Mouse (Mus musculus) liver, embryonic 11.5 days (tissue): Measurements from ENCODE around the gene Gm9837. TPM values are rescaled to one million over a fixed set of nuclear protein-coding genes. Genes with fewer than 3 reads are reported as not detected.

ENCODE experiments used
- ATAC-seq: fragments of 200-750 bp; cut with Nextera tagmentation; replicated peaks from 2 replicates; pipeline ENCODE4 v1.8.0; 2017; ENCODE audit warnings: moderate number of reproducible peaks, mild to moderate bottlenecking, moderate TSS enrichment, moderate library complexity; ENCODE audit not compliant: low FRiP score
- DNase-seq: peaks from one replicate; pipeline ENCODE4 v3.0.0-alpha.2; 2017; ENCODE audit warnings: low spot score
- H3K27ac ChIP-seq: fragments of 300-500 bp; sonication (generic); 2 replicates; pipeline ENCODE4 v1.5.1; 2014; ENCODE audit warnings: mild to moderate bottlenecking, low read depth, low read length, control low read depth
- H3K27me3 ChIP-seq: fragments of 300-500 bp; sonication (generic); replicated peaks from 2 replicates; pipeline ENCODE4 v1.6.1; 2014; ENCODE audit warnings: low read length, mixed read lengths; ENCODE audit not compliant: control insufficient read depth, insufficient read depth
- H3K36me3 ChIP-seq: fragments of 300-500 bp; sonication (generic); 2 replicates; pipeline ENCODE4 v1.6.1; 2014; ENCODE audit warnings: mild to moderate bottlenecking, low read length, moderate library complexity, mixed read lengths; ENCODE audit not compliant: control insufficient read depth, insufficient read depth
- H3K4me1 ChIP-seq: fragments of 300-500 bp; sonication (generic); replicated peaks from 2 replicates; pipeline ENCODE4 v1.6.1; 2014; ENCODE audit warnings: low read length, mixed read lengths; ENCODE audit not compliant: control insufficient read depth, insufficient read depth
- H3K4me2 ChIP-seq: fragments of 300-500 bp; sonication (generic); 2 replicates; pipeline ENCODE4 v1.6.1; 2014; ENCODE audit warnings: mild to moderate bottlenecking, control low read depth, moderate library complexity
- H3K4me3 ChIP-seq: fragments of 300-500 bp; sonication (generic); 2 replicates; pipeline ENCODE4 v1.5.1; 2014; ENCODE audit warnings: low read depth, low read length, control low read depth
- H3K9ac ChIP-seq: fragments of 300-500 bp; sonication (generic); 2 replicates; pipeline ENCODE4 v1.6.1; 2014; ENCODE audit warnings: low read depth, low read length, control low read depth
- H3K9me3 ChIP-seq: fragments of 300-500 bp; sonication (generic); 2 replicates; pipeline ENCODE4 v1.6.1; 2016; ENCODE audit warnings: low read length, inconsistent platforms, mixed read lengths; ENCODE audit not compliant: control insufficient read depth
- WGBS: fragments of 180-500 bp; shearing (Covaris S2); extraction: QIAGEN DNeasy Blood & Tissue Kit; methylation state at CpG from one replicate; pipeline ENCODE4 v1.1.7; 2014; 5-methylcytosine and 5-hydroxymethylcytosine counted together
- polyA plus RNA-seq: library from polyadenylated mRNA; unstranded; fragments of >200 nt; fragmentation: Nextera tagmentation; extraction: Ambion mirVana; gene quantifications from 2 replicates; pipeline ENCODE4 v1.2.1, GENCODE M21; 2014

Gene Gm9837
- polyA plus RNA-seq, 1 experiment from 2014 or later, result not detected

GRCm38 (mm10) chr11:53481088-53481730, 10.9 kb upstream of the Gm9837 start:
- Histone ChIP-seq H3K4me1 (peaks cover 33% of the 10 kb centered on the region), H3K9ac (peak overlapping the region; percentile 13; the same call in 1 of the 2 replicates), H3K36me3 (no peaks in the 10 kb centered on the region), H3K4me3 (no peak overlapping the region), H3K9me3 (no peaks in the 10 kb centered on the region), H3K27ac (peak overlapping the region; percentile 77), H3K27me3 (peaks cover 37% of the 10 kb centered on the region), H3K4me2 (peak overlapping the region; percentile 92)
- 48% methylated on average over 4 of the region's 4 CpGs for WGBS
- no peak for DNase-seq
- ATAC-seq, result peak; percentile 83

GRCm38 (mm10) chr11:53479783-53480301, 9.6 kb upstream of the Gm9837 start, which contains the start of the genes Gm9945 and Sowaha:
Gene Gm9945 (plus strand): TSS chr11:53480166.
Gene Sowaha (minus strand): TSS chr11:53480274.
- WGBS, result 3% methylated on average over 40 of the region's 40 CpGs
- peak within 1 kb of the TSS; percentile 40; the same call in 1 of the 2 replicates for H3K27ac ChIP-seq
- peak within 1 kb of the TSS; percentile 92 for H3K4me2 ChIP-seq
- H3K9me3 ChIP-seq, result no peaks in the 10 kb centered on the region
- H3K9ac ChIP-seq, result peak within 1 kb of the TSS; percentile 10
- no peaks in the 10 kb centered on the region for H3K36me3 ChIP-seq
- peaks cover 49% of the 10 kb centered on the region for H3K27me3 ChIP-seq
- 0 out of 2 replicates have a peak, but pooled peaks have one; percentile 22 for ATAC-seq
- DNase-seq, result peak; percentile 59
- H3K4me3 ChIP-seq, result peak within 1 kb of the TSS; percentile 62
- peaks cover 33% of the 10 kb centered on the region for H3K4me1 ChIP-seq

DNA sequence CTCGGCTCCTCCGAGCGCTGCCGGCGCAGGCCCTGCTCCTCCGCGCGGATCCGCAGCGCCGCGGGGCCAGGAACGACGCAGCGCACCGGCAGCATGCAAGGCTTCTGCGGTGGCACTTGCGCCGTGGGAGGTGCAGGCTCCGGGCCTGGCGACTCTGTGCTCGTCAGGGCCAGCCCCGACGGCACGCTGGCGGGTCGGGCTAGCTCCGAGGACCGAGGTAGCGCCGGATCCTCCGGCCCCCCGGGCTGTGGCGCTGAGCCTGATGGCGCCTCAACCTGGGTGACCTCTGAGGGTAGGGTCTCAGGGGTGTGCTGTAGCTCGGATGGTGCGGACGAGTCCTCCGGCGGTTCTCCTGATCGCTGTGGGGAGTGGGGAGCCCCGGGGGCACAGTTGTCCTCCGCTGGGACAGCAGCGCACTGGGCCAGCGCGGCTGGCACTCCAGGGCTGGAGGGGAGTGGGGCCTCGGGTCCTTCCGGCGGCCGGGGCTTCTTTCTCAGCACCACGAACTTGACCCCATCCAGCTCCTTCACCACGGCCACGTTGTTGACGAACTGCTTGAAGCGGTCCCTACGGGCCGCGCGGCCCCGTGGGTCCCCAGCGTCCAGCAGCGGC, 9.0 kb upstream of the Gm9837 start:
- Histone ChIP-seq H3K9me3 (no peaks in the 10 kb centered on the region), H3K4me1 (peaks cover 33% of the 10 kb centered on the region), H3K4me2 (peak overlapping the region; percentile 92), H3K27ac (no peak overlapping the region), H3K36me3 (no peaks in the 10 kb centered on the region), H3K27me3 (peaks cover 54% of the 10 kb centered on the region), H3K4me3 (peak overlapping the region; percentile 62), H3K9ac (peak overlapping the region; percentile 10)
- WGBS, result 2% methylated on average over 62 of the region's 62 CpGs
- DNase-seq (peak; percentile 56), ATAC-seq (no peak)

GRCm38 (mm10) chr11:53478383-53479170, 8.3 kb upstream of the Gm9837 start:
- H3K9ac ChIP-seq, result peak overlapping the region; percentile 10
- no peaks in the 10 kb centered on the region for H3K9me3 ChIP-seq
- H3K36me3 ChIP-seq, result no peaks in the 10 kb centered on the region
- no peak overlapping the region for H3K27ac ChIP-seq
- no peak for ATAC-seq
- peak overlapping the region; percentile 62 for H3K4me3 ChIP-seq
- H3K4me1 ChIP-seq, result peaks cover 30% of the 10 kb centered on the region
- H3K27me3 ChIP-seq, result peaks cover 61% of the 10 kb centered on the region
- peak overlapping the region; percentile 92 for H3K4me2 ChIP-seq
- DNase-seq, result no peak
- WGBS, result 6% methylated on average over 76 of the region's 79 CpGs

GRCm38 (mm10) chr11:53477833-53478232, 7.6 kb upstream of the Gm9837 start:
- Histone ChIP-seq H3K4me1 (peaks cover 26% of the 10 kb centered on the region), H3K27me3 (peaks cover 69% of the 10 kb centered on the region), H3K27ac (no peak overlapping the region), H3K36me3 (no peaks in the 10 kb centered on the region), H3K9ac (no peak overlapping the region), H3K4me3 (no peak overlapping the region), H3K4me2 (peak overlapping the region; percentile 92), H3K9me3 (no peaks in the 10 kb centered on the region)
- DNase-seq, result no peak
- ATAC-seq, result no peak
- 36% methylated on average over 7 of the region's 7 CpGs for WGBS

DNA sequence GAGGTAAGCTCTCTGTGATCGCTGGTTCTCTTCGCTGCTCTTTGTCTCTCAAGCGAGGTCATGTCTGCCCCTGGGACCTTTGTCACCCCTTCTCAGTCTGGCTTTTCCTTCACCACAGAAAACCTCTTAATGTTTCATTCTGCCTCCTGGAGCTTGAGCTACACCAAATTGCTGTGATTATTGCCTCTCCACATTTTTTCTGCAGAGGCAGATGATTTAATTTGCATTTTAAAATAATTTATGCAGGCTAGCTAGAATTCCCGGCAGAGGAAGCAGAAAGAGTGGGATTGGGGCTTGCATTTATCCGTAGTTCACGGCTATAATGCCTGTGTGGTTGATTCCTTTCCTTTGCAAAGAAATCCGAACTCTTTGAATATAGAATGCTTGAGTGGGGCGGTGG, 5.3 kb upstream of the Gm9837 start:
- Histone ChIP-seq H3K27me3 (peaks cover 87% of the 10 kb centered on the region), H3K9ac (no peak overlapping the region), H3K4me2 (no peak overlapping the region), H3K9me3 (no peaks in the 10 kb centered on the region), H3K4me3 (no peak overlapping the region), H3K4me1 (peaks cover 20% of the 10 kb centered on the region), H3K36me3 (no peaks in the 10 kb centered on the region), H3K27ac (no peak overlapping the region)
- no peak for DNase-seq
- WGBS, result 39% methylated on average over 8 of the region's 8 CpGs
- no peak for ATAC-seq

DNA sequence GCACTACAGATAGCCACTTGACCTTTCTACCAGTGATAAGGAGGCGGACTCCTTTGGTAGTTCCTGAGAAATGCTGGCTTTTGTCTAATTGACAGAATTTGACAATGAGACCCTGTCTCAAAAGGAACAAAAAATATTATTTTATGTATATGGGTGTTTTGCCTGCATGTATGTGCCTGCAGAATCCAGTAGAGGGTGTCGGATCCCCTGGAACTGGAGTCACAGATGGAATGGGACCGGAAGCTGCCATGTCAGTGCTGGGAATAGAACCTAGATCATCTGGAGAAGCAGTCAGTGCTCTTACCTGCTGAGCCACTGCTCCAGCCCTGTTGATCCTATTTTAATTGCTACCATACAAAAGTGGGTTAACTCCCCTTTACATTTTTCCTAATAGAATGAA, 2.4 kb upstream of the Gm9837 start:
- no peak for ATAC-seq

GRCm38 (mm10) chr11:53469294-53469967, 848 bp downstream of the Gm9837 start:
- Histone ChIP-seq H3K27ac (no peak overlapping the region), H3K27me3 (peaks cover 82% of the 10 kb centered on the region), H3K9ac (no peak overlapping the region), H3K4me2 (no peak overlapping the region; the same call in 1 of the 2 replicates), H3K4me3 (no peak overlapping the region), H3K36me3 (no peaks in the 10 kb centered on the region), H3K4me1 (0 out of 2 replicates have a peak, but pooled peaks cover 2% of the 10 kb centered on the region), H3K9me3 (no peaks in the 10 kb centered on the region)
- DNase-seq (no peak), ATAC-seq (no peak; the same call in 1 of the 2 replicates)
- 46% methylated on average over 16 of the region's 16 CpGs for WGBS

More for the DNA sequence above, 2.4 kb upstream of the Gm9837 start:
- H3K9ac ChIP-seq, result no peak overlapping the region
- no peak overlapping the region for H3K4me3 ChIP-seq
- no peaks in the 10 kb centered on the region for H3K9me3 ChIP-seq
- DNase-seq, result no peak
- WGBS, result 68% methylated on average over 3 of the region's 3 CpGs
- H3K4me1 ChIP-seq, result no peaks in the 10 kb centered on the region
- no peak overlapping the region for H3K27ac ChIP-seq
- H3K4me2 ChIP-seq, result no peak overlapping the region
- peaks cover 76% of the 10 kb centered on the region for H3K27me3 ChIP-seq
- H3K36me3 ChIP-seq, result no peaks in the 10 kb centered on the region
